Mouse (Mus musculus): Measurements from ENCODE around the gene Wdr37.
"Not testable (repeated sequence)": the region's sequence is repeated elsewhere in the genome, so short reads cannot be mapped to it uniquely, and the experiment has no call there.

Gene Wdr37

GRCm38 (mm10) chr13:8871314-8871962, at the start of gene Wdr37:
TSS of gene Wdr37 (minus strand) at chr13:8871909.
- no peak for DNase-seq (ENCODE audit: low read depth, low spot score)

GRCm38 (mm10) chr13:8913890-8914289, 42.2 kb upstream of the Wdr37 start:
- not testable (repeated sequence) for DNase-seq (ENCODE audit: low read depth, low spot score)

- DNase-seq (ENCODE audit: low read depth, low spot score) = not testable (repeated sequence)
Measured at GRCm38 (mm10) chr13:8905986-8906385, 34.3 kb upstream of the Wdr37 start.

- peak; percentile 13 for DNase-seq (ENCODE audit: low read depth, low spot score)
Measured at GRCm38 (mm10) chr13:8888603-8889002, 16.9 kb upstream of the Wdr37 start.

GRCm38 (mm10) chr13:8886185-8886560, 14.5 kb upstream of the Wdr37 start:
- no peak for DNase-seq (ENCODE audit: low read depth, low spot score)

- peak; percentile 95 for DNase-seq (ENCODE audit: low read depth, low spot score)
Measured at GRCm38 (mm10) chr13:8885445-8886184, 13.9 kb upstream of the Wdr37 start, which contains the start of gene Idi1. TSS of gene Idi1 (plus strand) at chr13:8885501.

GRCm38 (mm10) chr13:8883870-8884269, 12.2 kb upstream of the Wdr37 start:
- not testable (repeated sequence) for DNase-seq (ENCODE audit: low read depth, low spot score)

- DNase-seq (ENCODE audit: low read depth, low spot score) = no peak
Measured at GRCm38 (mm10) chr13:8881611-8882010, 9.9 kb upstream of the Wdr37 start.

- DNase-seq (ENCODE audit: low read depth, low spot score) = no peak
Measured at GRCm38 (mm10) chr13:8873776-8874175, 2.1 kb upstream of the Wdr37 start.

- peak; percentile 91 for DNase-seq (ENCODE audit: low read depth, low spot score)
Measured at GRCm38 (mm10) chr13:8870510-8871313, 997 bp downstream of the Wdr37 start.

- no peak for DNase-seq (ENCODE audit: low read depth, low spot score)
Measured at GRCm38 (mm10) chr13:8870160-8870509, 1.6 kb downstream of the Wdr37 start.

- DNase-seq (ENCODE audit: low read depth, low spot score) = no peak
Measured at GRCm38 (mm10) chr13:8869578-8870157, 2.0 kb downstream of the Wdr37 start.

- no peak for DNase-seq (ENCODE audit: low read depth, low spot score)
Measured at GRCm38 (mm10) chr13:8866612-8867011, 5.1 kb downstream of the Wdr37 start.

- no peak for DNase-seq (ENCODE audit: low read depth, low spot score)
Measured at GRCm38 (mm10) chr13:8864990-8865389, 6.7 kb downstream of the Wdr37 start.

GRCm38 (mm10) chr13:8860861-8861260, 10.8 kb downstream of the Wdr37 start:
- no peak for DNase-seq (ENCODE audit: low read depth, low spot score)

- no peak for DNase-seq (ENCODE audit: low read depth, low spot score)
Measured at GRCm38 (mm10) chr13:8858453-8858852, 13.3 kb downstream of the Wdr37 start.

- DNase-seq (ENCODE audit: low read depth, low spot score) = no peak
Measured at GRCm38 (mm10) chr13:8854769-8855168, 16.9 kb downstream of the Wdr37 start.

GRCm38 (mm10) chr13:8853424-8853823, 18.3 kb downstream of the Wdr37 start:
- no peak for DNase-seq (ENCODE audit: low read depth, low spot score)

- no peak for DNase-seq (ENCODE audit: low read depth, low spot score)
Measured at GRCm38 (mm10) chr13:8849311-8849710, 22.4 kb downstream of the Wdr37 start.

- no peak for DNase-seq (ENCODE audit: low read depth, low spot score)
Measured at GRCm38 (mm10) chr13:8847702-8848101, 24.0 kb downstream of the Wdr37 start.

GRCm38 (mm10) chr13:8842273-8842672, 29.4 kb downstream of the Wdr37 start:
- no peak for DNase-seq (ENCODE audit: low read depth, low spot score)

- not testable (repeated sequence) for DNase-seq (ENCODE audit: low read depth, low spot score)
Measured at GRCm38 (mm10) chr13:8841846-8842245, 29.9 kb downstream of the Wdr37 start.

Measured in forelimb bud, embryonic 11.5 days (tissue).